Mouse (Mus musculus): ENCODE data around the gene Mamdc4. TPM values are rescaled to one million over a fixed set of nuclear protein-coding genes. Genes with fewer than 3 reads are reported as not detected.

Gene Mamdc4
- polyA plus RNA-seq, 1 experiment from 2014 or later: 2.2 TPM

GRCm38 (mm10) chr2:25584152-25584551 lies 9.5 kb upstream of the Mamdc4 start:
- Histone ChIP-seq H3K4me2 (no peak overlapping the region), H3K36me3 (ENCODE audit: control insufficient read depth, insufficient read depth, low read length) (peaks cover 6% of the 10 kb centered on the region), H3K27me3 (ENCODE audit: control insufficient read depth, insufficient read depth, low read length) (peaks cover 23% of the 10 kb centered on the region), H3K9me3 (ENCODE audit: control insufficient read depth, low read length) (no peaks in the 10 kb centered on the region), H3K4me3 (ENCODE audit: low read depth, low read length) (no peak overlapping the region), H3K27ac (ENCODE audit: low read depth, low read length) (no peak overlapping the region), H3K9ac (ENCODE audit: low read length) (no peak overlapping the region), H3K4me1 (ENCODE audit: control insufficient read depth, insufficient read depth, low read length) (peaks cover 10% of the 10 kb centered on the region; the same call in 1 of the 2 replicates)
- DNase-seq (ENCODE audit: low spot score, missing footprints) (no peak), ATAC-seq (ENCODE audit: low FRiP score) (no peak)
- WGBS: 98% methylated on average over 3 of the region's 3 CpGs

GRCm38 (mm10) chr2:25583571-25583970 lies 8.9 kb upstream of the Mamdc4 start:
- Histone ChIP-seq H3K4me3 (ENCODE audit: low read depth, low read length) (no peak overlapping the region), H3K9ac (ENCODE audit: low read length) (no peak overlapping the region), H3K27me3 (ENCODE audit: control insufficient read depth, insufficient read depth, low read length) (peaks cover 29% of the 10 kb centered on the region), H3K4me2 (no peak overlapping the region), H3K9me3 (ENCODE audit: control insufficient read depth, low read length) (no peaks in the 10 kb centered on the region), H3K36me3 (ENCODE audit: control insufficient read depth, insufficient read depth, low read length) (peaks cover 6% of the 10 kb centered on the region), H3K27ac (ENCODE audit: low read depth, low read length) (no peak overlapping the region), H3K4me1 (ENCODE audit: control insufficient read depth, insufficient read depth, low read length) (peaks cover 10% of the 10 kb centered on the region; the same call in 1 of the 2 replicates)
- no peak for ATAC-seq (ENCODE audit: low FRiP score)
- no peak for DNase-seq (ENCODE audit: low spot score, missing footprints)
- 79% methylated on average over 4 of the region's 4 CpGs for WGBS

GRCm38 (mm10) chr2:25583120-25583481 lies 8.5 kb upstream of the Mamdc4 start:
- H3K4me3 ChIP-seq (ENCODE audit: low read depth, low read length): no peak overlapping the region

GRCm38 (mm10) chr2:25582466-25583119 lies 7.9 kb upstream of the Mamdc4 start:
- DNase-seq (ENCODE audit: low spot score, missing footprints): no peak
- peaks cover 13% of the 10 kb centered on the region for H3K4me1 ChIP-seq (ENCODE audit: control insufficient read depth, insufficient read depth, low read length)

More at GRCm38 (mm10) chr2:25583120-25583481, 8.5 kb upstream of the Mamdc4 start:
- Histone ChIP-seq H3K4me2 (no peak overlapping the region), H3K4me1 (ENCODE audit: control insufficient read depth, insufficient read depth, low read length) (peaks cover 10% of the 10 kb centered on the region; the same call in 1 of the 2 replicates), H3K9ac (ENCODE audit: low read length) (no peak overlapping the region), H3K27me3 (ENCODE audit: control insufficient read depth, insufficient read depth, low read length) (peaks cover 33% of the 10 kb centered on the region), H3K9me3 (ENCODE audit: control insufficient read depth, low read length) (no peaks in the 10 kb centered on the region), H3K36me3 (ENCODE audit: control insufficient read depth, insufficient read depth, low read length) (peaks cover 6% of the 10 kb centered on the region), H3K27ac (ENCODE audit: low read depth, low read length) (no peak overlapping the region)
- DNase-seq (ENCODE audit: low spot score, missing footprints): no peak
- ATAC-seq (ENCODE audit: low FRiP score): no peak
- WGBS: 88% methylated on average over 6 of the region's 6 CpGs

GRCm38 (mm10) chr2:25581901-25582301 lies 7.3 kb upstream of the Mamdc4 start:
- ATAC-seq (ENCODE audit: low FRiP score) (no peak), DNase-seq (ENCODE audit: low spot score, missing footprints) (no peak)
- peaks cover 6% of the 10 kb centered on the region for H3K36me3 ChIP-seq (ENCODE audit: control insufficient read depth, insufficient read depth, low read length)
- H3K27ac ChIP-seq (ENCODE audit: low read depth, low read length): peak overlapping the region; percentile 7; the same call in 1 of the 2 replicates
- no peak overlapping the region for H3K4me3 ChIP-seq (ENCODE audit: low read depth, low read length)
- no peaks in the 10 kb centered on the region for H3K9me3 ChIP-seq (ENCODE audit: control insufficient read depth, low read length)
- H3K4me2 ChIP-seq: no peak overlapping the region
- 40% methylated on average over 6 of the region's 6 CpGs for WGBS
- H3K27me3 ChIP-seq (ENCODE audit: control insufficient read depth, insufficient read depth, low read length): peaks cover 45% of the 10 kb centered on the region
- peaks cover 18% of the 10 kb centered on the region for H3K4me1 ChIP-seq (ENCODE audit: control insufficient read depth, insufficient read depth, low read length)
- no peak overlapping the region; the same call in 1 of the 2 replicates for H3K9ac ChIP-seq (ENCODE audit: low read length)

More at GRCm38 (mm10) chr2:25582466-25583119, 7.9 kb upstream of the Mamdc4 start:
- H3K9me3 ChIP-seq (ENCODE audit: control insufficient read depth, low read length): no peaks in the 10 kb centered on the region
- H3K4me3 ChIP-seq (ENCODE audit: low read depth, low read length): no peak overlapping the region
- H3K27ac ChIP-seq (ENCODE audit: low read depth, low read length): no peak overlapping the region
- no peak overlapping the region for H3K4me2 ChIP-seq
- H3K36me3 ChIP-seq (ENCODE audit: control insufficient read depth, insufficient read depth, low read length): peaks cover 6% of the 10 kb centered on the region
- peaks cover 38% of the 10 kb centered on the region for H3K27me3 ChIP-seq (ENCODE audit: control insufficient read depth, insufficient read depth, low read length)
- ATAC-seq (ENCODE audit: low FRiP score): no peak
- WGBS: 65% methylated on average over 12 of the region's 12 CpGs
- H3K9ac ChIP-seq (ENCODE audit: low read length): no peak overlapping the region

GRCm38 (mm10) chr2:25581294-25581864 lies 6.7 kb upstream of the Mamdc4 start, which contains the start of gene Ajm1:
Gene Ajm1 (minus strand): TSS chr2:25581757.
- ATAC-seq (ENCODE audit: low FRiP score): peak; percentile 72
- Histone ChIP-seq H3K27ac (ENCODE audit: low read depth, low read length) (peak within 1 kb of the TSS; percentile 7; the same call in 1 of the 2 replicates), H3K9ac (ENCODE audit: low read length) (peak within 1 kb of the TSS; percentile 27; the same call in 1 of the 2 replicates), H3K4me2 (peak within 1 kb of the TSS; percentile 52), H3K4me3 (ENCODE audit: low read depth, low read length) (peak within 1 kb of the TSS; percentile 24), H3K4me1 (ENCODE audit: control insufficient read depth, insufficient read depth, low read length) (peaks cover 18% of the 10 kb centered on the region), H3K9me3 (ENCODE audit: control insufficient read depth, low read length) (no peaks in the 10 kb centered on the region), H3K27me3 (ENCODE audit: control insufficient read depth, insufficient read depth, low read length) (peaks cover 51% of the 10 kb centered on the region), H3K36me3 (ENCODE audit: control insufficient read depth, insufficient read depth, low read length) (peaks cover 6% of the 10 kb centered on the region)
- WGBS: 8% methylated on average over 19 of the region's 19 CpGs
- DNase-seq (ENCODE audit: low spot score, missing footprints): peak; percentile 95

- Histone ChIP-seq H3K36me3 (ENCODE audit: control insufficient read depth, insufficient read depth, low read length) (peaks cover 4% of the 10 kb centered on the region), H3K27ac (ENCODE audit: low read depth, low read length) (no peak overlapping the region), H3K9me3 (ENCODE audit: control insufficient read depth, low read length) (no peaks in the 10 kb centered on the region), H3K27me3 (ENCODE audit: control insufficient read depth, insufficient read depth, low read length) (peaks cover 57% of the 10 kb centered on the region), H3K9ac (ENCODE audit: low read length) (no peak overlapping the region), H3K4me1 (ENCODE audit: control insufficient read depth, insufficient read depth, low read length) (peaks cover 20% of the 10 kb centered on the region), H3K4me2 (no peak overlapping the region), H3K4me3 (ENCODE audit: low read depth, low read length) (no peak overlapping the region)
- ATAC-seq (ENCODE audit: low FRiP score) (no peak), DNase-seq (ENCODE audit: low spot score, missing footprints) (no peak)
- WGBS: 51% methylated on average over 6 of the region's 6 CpGs
Observed at GRCm38 (mm10) chr2:25580621-25581101, 6.0 kb upstream of the Mamdc4 start.

GRCm38 (mm10) chr2:25579737-25580460 lies 5.3 kb upstream of the Mamdc4 start:
- Histone ChIP-seq H3K27me3 (ENCODE audit: control insufficient read depth, insufficient read depth, low read length) (peaks cover 57% of the 10 kb centered on the region), H3K4me3 (ENCODE audit: low read depth, low read length) (0 out of 2 replicates have a peak overlapping the region, but pooled peaks have one; percentile 0), H3K9ac (ENCODE audit: low read length) (no peak overlapping the region), H3K36me3 (ENCODE audit: control insufficient read depth, insufficient read depth, low read length) (peaks cover 2% of the 10 kb centered on the region; the same call in 1 of the 2 replicates), H3K4me1 (ENCODE audit: control insufficient read depth, insufficient read depth, low read length) (peaks cover 24% of the 10 kb centered on the region), H3K27ac (ENCODE audit: low read depth, low read length) (no peak overlapping the region), H3K4me2 (no peak overlapping the region), H3K9me3 (ENCODE audit: control insufficient read depth, low read length) (no peaks in the 10 kb centered on the region)
- WGBS: 7% methylated on average over 27 of the region's 27 CpGs
- no peak for ATAC-seq (ENCODE audit: low FRiP score)
- DNase-seq (ENCODE audit: low spot score, missing footprints): peak; percentile 88
